Mouse (Mus musculus) kidney, adult 2 months (tissue): ENCODE results near the gene Foxp1. TPM values are rescaled to one million over a fixed set of nuclear protein-coding genes. Genes with fewer than 3 reads are reported as not detected.

ENCODE experiments used
- DNase-seq: peaks from one replicate; pipeline ENCODE4 v3.0.0; 2021
- H3K27ac ChIP-seq: fragments of 200-500 bp; 2 replicates; pipeline ENCODE4 v1.5.1; 2012; ENCODE audit warnings: low read depth, low read length, control low read depth, inconsistent platforms; ENCODE audit not compliant: insufficient read depth
- H3K27me3 ChIP-seq: fragments of 200-500 bp; replicated peaks from 2 replicates; pipeline ENCODE4 v1.6.1; 2012; ENCODE audit warnings: mild to moderate bottlenecking, moderate library complexity, low read length, inconsistent platforms; ENCODE audit not compliant: control insufficient read depth, insufficient read depth
- H3K36me3 ChIP-seq: fragments of 200-500 bp; 2 replicates; pipeline ENCODE4 v1.6.1; 2012; ENCODE audit warnings: mild to moderate bottlenecking, moderate library complexity, low read length, inconsistent platforms; ENCODE audit not compliant: control insufficient read depth, insufficient read depth
- H3K4me1 ChIP-seq: fragments of 200-500 bp; 2 replicates; pipeline ENCODE4 v1.6.1; 2011; ENCODE audit warnings: low read length; ENCODE audit not compliant: control insufficient read depth, insufficient read depth
- H3K4me3 ChIP-seq: fragments of 200-500 bp; 2 replicates; pipeline ENCODE4 v1.5.1; 2011; ENCODE audit warnings: mild to moderate bottlenecking, low read depth, low read length, control low read depth; ENCODE audit not compliant: insufficient read depth
- CTCF ChIP-seq: fragments of 200-500 bp; conservative IDR thresholded peaks from 2 replicates; pipeline ENCODE4 v1.5.1; 2011; ENCODE audit warnings: low read depth, mild to moderate bottlenecking, control low read depth, low read length, moderate library complexity, mixed read lengths; ENCODE audit not compliant: insufficient read depth, insufficient read length
- POLR2A ChIP-seq: fragments of 200-500 bp; IDR thresholded peaks from one replicate; pipeline ENCODE4 v1.6.1; 2011; ENCODE audit warnings: low read depth, low read length, control low read depth
- WGBS: fragments of 180-500 bp; shearing (Covaris S2); methylation state at CpG from one replicate; pipeline ENCODE4 v1.1.7; 2018; 5-methylcytosine and 5-hydroxymethylcytosine counted together
- polyA plus RNA-seq: library from polyadenylated mRNA; depleted of rRNA; stranded (reverse); fragments of >200 nt; gene quantifications from 2 replicates; pipeline ENCODE4 v1.2.3, GENCODE M21; 2012

Gene Foxp1
- polyA plus RNA-seq, 1 experiment: 32.8 TPM

DNA sequence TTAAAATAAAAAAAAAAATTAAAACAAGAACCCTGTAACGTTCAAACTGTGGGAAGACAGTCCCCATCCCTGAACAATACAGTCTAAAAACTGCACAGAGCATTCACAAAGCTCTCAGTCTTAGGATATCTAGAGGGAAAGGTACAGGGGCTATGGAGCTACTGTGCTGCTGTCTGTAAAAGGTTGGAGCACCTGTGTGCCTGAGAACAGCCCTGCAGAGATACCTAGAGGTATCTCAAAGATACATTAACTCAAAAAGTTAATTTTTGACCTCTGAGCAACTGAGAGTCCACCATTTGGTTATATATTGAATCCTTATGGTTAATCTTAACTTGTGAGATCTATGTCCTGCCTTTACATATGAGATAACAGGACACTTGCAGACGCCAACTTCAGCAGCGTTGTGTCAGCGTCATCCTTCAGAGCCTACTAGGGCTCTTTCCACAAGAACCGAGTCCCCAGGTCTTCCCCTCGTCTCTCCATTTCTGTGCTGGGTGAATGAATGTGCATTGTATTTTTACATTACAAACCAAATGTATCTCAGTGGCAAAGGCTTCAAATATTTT lies 30.5 kb downstream of the Foxp1 start:
- Histone ChIP-seq H3K27ac (no peak overlapping the region), H3K4me3 (no peak overlapping the region), H3K36me3 (no peaks in the 10 kb centered on the region), H3K4me1 (0 out of 2 replicates have a peak, but pooled peaks cover 6% of the 10 kb centered on the region), H3K27me3 (no peaks in the 10 kb centered on the region)
- whole genome bisulfite sequencing: 54% methylated on average over 6 of the region's 6 CpGs
- DNase-seq: no peak
- TF ChIP-seq CTCF (no peak), POLR2A (no peak)

GRCm38 (mm10) chr6:99491146-99491545 lies 31.4 kb downstream of the Foxp1 start:
- 0 out of 2 replicates have a peak, but pooled peaks cover 6% of the 10 kb centered on the region for H3K4me1 ChIP-seq
- no peak for DNase-seq
- WGBS: 89% methylated on average over 3 of the region's 3 CpGs
- H3K27me3 ChIP-seq: no peaks in the 10 kb centered on the region
- no peak overlapping the region for H3K4me3 ChIP-seq
- TF ChIP-seq CTCF: no peak
- TF ChIP-seq POLR2A: no peak
- H3K36me3 ChIP-seq: no peaks in the 10 kb centered on the region
- H3K27ac ChIP-seq: no peak overlapping the region

DNA sequence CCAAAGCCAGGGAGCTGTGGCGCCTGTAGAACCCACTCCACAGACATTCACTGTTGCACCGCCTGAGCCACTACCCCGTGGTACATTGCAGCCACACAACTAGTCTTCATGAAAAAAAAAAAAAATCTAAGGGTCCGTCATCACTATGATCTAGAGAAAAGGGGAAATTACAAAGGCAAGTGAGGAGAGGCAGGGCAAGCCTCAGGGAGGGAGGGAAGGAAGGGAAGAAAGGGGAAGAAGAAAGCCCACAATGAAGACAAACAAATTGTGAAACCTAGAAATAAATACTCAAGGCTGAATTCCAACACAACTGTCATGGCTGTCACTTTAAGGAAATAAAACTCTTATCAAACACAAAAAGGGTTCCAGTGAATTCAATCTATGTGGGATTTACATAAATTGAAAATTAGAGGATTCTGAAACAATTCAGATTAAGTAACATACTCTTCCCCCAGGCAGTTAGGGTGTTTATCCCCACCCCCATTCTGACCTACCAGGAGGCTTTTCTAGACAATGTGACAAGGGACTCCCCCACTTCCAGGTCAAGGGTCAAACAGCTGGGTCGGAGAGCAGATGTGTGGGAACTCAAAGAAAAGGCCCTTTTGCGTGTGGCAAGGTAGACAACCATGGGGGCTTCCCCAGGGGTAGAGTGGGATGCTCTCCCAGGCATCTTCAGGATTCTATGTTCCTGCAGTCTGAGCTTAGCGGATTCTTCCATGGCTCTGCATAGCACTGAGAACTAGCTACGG lies 32.4 kb downstream of the Foxp1 start:
- no peaks in the 10 kb centered on the region for H3K36me3 ChIP-seq
- no peaks in the 10 kb centered on the region for H3K27me3 ChIP-seq
- DNase-seq: no peak
- H3K4me3 ChIP-seq: no peak overlapping the region
- no peak overlapping the region for H3K27ac ChIP-seq
- TF ChIP-seq CTCF (no peak), POLR2A (no peak)
- WGBS: 83% methylated on average over 8 of the region's 8 CpGs
- peaks cover 8% of the 10 kb centered on the region; the same call in 1 of the 2 replicates for H3K4me1 ChIP-seq

- no peak for TF ChIP-seq CTCF
- TF ChIP-seq POLR2A: no peak
- WGBS: 59% methylated on average over 10 of the region's 10 CpGs
- no peak overlapping the region for H3K4me3 ChIP-seq
- DNase-seq: no peak
- H3K27me3 ChIP-seq: no peaks in the 10 kb centered on the region
- H3K36me3 ChIP-seq: no peaks in the 10 kb centered on the region
- peaks cover 12% of the 10 kb centered on the region; the same call in 1 of the 2 replicates for H3K4me1 ChIP-seq
- H3K27ac ChIP-seq: no peak overlapping the region
Measured at GRCm38 (mm10) chr6:99489423-99489822, 33.1 kb downstream of the Foxp1 start.

- 75% methylated on average over 12 of the region's 12 CpGs for WGBS
- no peaks in the 10 kb centered on the region for H3K36me3 ChIP-seq
- TF ChIP-seq CTCF: no peak; the same call in 1 of the 2 replicates
- no peak for TF ChIP-seq POLR2A
- no peaks in the 10 kb centered on the region for H3K27me3 ChIP-seq
- no peak overlapping the region for H3K4me3 ChIP-seq
- H3K4me1 ChIP-seq: peaks cover 12% of the 10 kb centered on the region; the same call in 1 of the 2 replicates
- H3K27ac ChIP-seq: no peak overlapping the region
- DNase-seq: no peak
Measured at GRCm38 (mm10) chr6:99485884-99486640, 36.5 kb downstream of the Foxp1 start.

DNA sequence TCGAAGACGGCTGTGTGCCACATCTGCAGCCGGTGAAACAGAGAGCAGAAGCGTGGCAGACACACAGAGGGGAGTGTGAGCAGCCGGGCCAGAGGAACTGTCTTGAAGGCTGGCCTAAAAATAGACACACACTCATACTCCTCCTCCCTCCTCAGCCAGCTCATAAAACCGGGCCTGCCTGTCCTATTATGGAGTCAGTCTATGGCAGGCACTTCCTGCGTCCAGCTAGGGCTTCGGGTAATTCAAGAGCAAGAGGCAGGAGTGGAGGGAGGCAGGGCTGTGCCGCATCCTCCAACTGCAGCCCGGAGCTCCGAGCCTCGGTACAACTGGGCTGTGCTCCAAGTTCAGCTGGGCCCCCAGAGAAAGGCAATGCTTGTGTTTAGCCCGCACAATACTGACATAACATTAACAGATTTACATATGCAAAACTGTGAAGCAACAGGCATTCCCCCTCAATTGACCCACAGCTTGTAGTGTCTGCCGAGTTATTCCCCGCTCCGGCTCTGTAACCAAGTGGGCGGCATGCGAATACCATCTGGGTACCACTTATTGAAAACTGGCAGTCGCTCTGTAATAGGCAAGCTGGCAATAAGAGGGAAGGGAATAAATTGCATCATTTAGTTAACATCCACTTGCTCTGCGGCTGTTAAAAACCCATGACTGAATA lies 37.2 kb downstream of the Foxp1 start:
- H3K4me1 ChIP-seq: peaks cover 12% of the 10 kb centered on the region; the same call in 1 of the 2 replicates

GRCm38 (mm10) chr6:99484884-99485216 lies 37.7 kb downstream of the Foxp1 start:
- WGBS: 41% methylated on average over 8 of the region's 8 CpGs
- no peak for DNase-seq
- Histone ChIP-seq H3K27ac (peak overlapping the region; percentile 34; the same call in 1 of the 2 replicates), H3K4me1 (peaks cover 12% of the 10 kb centered on the region; the same call in 1 of the 2 replicates), H3K27me3 (no peaks in the 10 kb centered on the region), H3K36me3 (no peaks in the 10 kb centered on the region), H3K4me3 (peak overlapping the region; percentile 28; the same call in 1 of the 2 replicates)
- no peak for TF ChIP-seq POLR2A
- no peak for TF ChIP-seq CTCF

More for the DNA sequence above, 37.2 kb downstream of the Foxp1 start:
- TF ChIP-seq POLR2A: no peak
- TF ChIP-seq CTCF: no peak
- WGBS: 20% methylated on average over 20 of the region's 20 CpGs
- H3K36me3 ChIP-seq: no peaks in the 10 kb centered on the region
- H3K4me3 ChIP-seq: peak overlapping the region; percentile 28; the same call in 1 of the 2 replicates
- DNase-seq: peak; percentile 76
- no peaks in the 10 kb centered on the region for H3K27me3 ChIP-seq
- peak overlapping the region; percentile 34 for H3K27ac ChIP-seq
